Mouse (Mus musculus): Measurements from ENCODE around the gene Hist2h4. TPM values are rescaled to one million over a fixed set of nuclear protein-coding genes. Genes with fewer than 3 reads are reported as not detected.

Hist2h4 gene
- 1 to 10 TPM; 1.3 to 1.4 TPM for polyA plus RNA-seq (2017; shearing (Covaris generic))

DNA sequence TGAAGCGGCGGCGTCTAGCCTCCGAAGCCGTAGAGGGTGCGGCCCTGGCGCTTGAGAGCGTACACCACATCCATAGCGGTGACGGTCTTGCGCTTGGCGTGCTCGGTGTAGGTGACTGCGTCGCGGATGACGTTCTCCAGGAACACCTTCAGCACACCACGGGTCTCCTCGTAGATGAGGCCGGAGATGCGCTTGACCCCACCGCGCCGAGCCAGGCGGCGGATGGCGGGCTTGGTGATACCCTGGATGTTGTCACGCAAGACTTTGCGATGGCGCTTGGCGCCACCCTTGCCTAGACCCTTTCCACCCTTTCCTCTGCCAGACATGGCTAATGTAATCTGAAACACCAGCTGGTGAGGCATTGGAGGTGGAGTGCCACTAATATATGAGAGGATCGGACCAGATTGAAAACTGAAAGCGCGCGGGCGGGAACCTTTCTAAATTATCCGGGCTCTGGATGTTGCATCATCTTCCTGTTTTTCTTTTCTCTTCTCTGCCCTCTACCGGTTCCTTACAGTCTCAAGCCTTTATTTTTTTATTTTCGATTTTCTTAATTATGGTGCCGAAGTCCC is at the start of gene Hist2h4:
Hist2h4 (minus strand) TSS at position 333 of the 572 bp plus-strand sequence.

DNA sequence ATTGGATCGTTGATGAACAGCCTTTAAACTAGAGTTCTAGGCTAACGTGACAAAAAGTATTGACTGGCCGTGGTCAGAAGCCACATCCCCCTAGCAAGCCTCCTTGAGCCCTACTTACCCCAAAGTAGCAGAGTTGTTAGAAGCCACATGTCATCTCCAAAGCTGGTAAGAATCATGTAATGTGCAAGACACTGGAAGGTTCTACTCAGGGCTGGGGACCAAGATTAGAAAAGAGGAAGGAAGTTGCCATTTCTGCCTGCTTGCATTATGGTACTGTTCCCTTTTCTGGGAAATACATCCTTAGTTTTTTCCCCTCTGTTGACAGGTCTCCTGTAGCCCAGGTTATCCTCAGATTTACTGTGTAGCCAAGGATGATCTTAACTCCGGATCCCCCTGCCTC is 30.7 kb upstream of the Hist2h4 start, which contains the start of gene Fcgr1:
Fcgr1 (minus strand) TSS at position 183 of the 400 bp plus-strand sequence.

DNA sequence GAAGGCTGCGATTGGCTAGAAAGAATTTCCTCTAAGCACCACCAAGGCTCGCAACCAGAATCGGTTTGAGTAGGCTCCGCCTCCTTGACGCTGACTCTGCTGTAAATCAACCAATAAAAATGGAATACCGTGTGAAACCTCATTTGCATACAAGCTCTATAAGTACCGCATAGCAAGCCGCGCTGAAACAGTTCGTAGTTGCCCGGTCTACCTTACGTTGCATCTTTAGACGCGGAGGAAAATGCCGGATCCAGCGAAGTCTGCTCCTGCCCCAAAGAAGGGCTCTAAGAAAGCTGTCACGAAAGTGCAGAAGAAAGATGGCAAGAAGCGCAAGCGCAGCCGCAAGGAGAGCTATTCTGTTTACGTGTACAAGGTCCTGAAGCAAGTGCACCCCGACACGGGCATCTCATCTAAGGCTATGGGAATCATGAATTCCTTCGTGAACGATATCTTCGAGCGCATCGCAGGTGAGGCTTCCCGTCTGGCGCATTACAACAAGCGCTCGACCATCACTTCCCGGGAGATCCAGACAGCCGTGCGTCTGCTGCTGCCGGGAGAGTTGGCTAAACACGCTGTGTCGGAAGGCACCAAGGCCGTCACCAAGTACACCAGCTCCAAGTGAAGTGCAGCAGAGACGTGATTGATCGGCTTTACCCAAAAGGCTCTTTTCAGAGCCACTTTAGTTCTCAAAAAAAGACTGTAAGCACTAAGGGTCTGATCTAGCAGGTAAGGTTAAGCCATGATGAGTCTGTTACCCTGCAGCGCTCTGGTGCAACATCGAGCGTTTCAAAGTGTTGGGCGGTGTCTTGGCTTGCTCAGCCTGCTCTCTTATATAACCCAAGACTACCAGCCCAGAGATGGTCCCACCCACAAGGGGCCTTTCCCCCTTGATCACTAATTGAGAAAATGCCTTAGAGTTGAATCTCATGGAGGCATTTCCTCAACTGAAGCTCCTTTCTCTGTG is 6.7 kb upstream of the Hist2h4 start, which contains the start of gene Hist2h2bb:
Hist2h2bb (plus strand) TSS at position 242 of the 964 bp plus-strand sequence.

DNA sequence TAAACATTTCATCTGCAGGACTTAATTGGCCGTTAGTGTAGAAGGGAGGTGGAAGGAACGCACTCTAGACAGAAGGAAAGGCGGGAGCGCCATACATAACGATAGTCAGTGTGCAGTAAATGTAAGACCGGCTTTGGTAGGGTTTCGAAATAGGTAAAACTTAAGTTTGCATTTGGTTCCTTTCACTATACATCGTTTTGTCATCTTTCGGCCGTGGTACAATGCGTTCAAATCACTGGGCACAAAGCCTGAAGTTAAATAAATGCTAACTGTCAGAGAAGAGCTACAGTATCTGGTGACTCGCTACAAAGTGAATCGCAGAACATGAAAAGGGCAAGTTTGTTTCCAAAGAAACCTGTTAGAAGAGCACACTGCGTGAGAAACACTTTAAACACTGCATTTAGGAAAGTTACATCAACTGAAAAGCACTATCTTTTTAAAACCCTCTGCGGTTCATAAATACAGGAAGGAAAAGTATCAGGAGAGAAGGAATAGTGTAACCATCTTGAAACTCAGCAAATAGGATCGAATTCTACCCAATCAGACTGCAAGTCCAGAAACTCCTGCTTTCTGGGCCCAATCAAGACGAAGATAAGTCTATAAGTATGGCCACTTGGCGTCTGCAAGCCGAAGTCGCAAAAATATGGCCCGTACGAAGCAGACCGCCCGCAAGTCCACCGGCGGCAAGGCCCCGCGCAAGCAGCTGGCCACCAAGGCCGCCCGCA is 5.1 kb upstream of the Hist2h4 start, which contains the start of gene Hist2h3b:
Hist2h3b (plus strand) TSS at position 604 of the 725 bp plus-strand sequence.

DNA sequence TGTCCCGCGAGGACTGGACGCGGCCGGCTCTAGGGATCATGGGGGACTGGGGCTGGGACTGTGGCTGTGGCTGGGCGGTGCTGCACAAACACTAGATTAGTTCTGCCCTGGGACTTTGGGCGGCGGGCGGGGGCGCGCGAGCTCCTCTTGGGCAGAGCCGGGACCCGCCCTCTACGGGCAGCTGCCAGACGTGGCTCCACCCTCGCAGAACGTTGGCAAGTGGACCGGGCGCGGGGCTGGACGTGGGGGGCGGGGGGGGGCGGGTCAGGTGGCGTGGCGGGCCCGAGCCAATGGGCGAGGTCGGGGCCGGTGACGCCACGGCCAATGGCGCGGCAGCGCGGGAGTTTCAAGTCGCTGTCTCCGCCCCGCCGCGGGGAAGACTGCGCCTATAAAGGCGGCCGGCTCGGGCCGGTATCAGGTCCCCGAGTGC is 16.7 kb downstream of the Hist2h4 start, which contains the start of gene Hist2h3c1:
Hist2h3c1 (plus strand) TSS at position 259 of the 430 bp plus-strand sequence.

DNA sequence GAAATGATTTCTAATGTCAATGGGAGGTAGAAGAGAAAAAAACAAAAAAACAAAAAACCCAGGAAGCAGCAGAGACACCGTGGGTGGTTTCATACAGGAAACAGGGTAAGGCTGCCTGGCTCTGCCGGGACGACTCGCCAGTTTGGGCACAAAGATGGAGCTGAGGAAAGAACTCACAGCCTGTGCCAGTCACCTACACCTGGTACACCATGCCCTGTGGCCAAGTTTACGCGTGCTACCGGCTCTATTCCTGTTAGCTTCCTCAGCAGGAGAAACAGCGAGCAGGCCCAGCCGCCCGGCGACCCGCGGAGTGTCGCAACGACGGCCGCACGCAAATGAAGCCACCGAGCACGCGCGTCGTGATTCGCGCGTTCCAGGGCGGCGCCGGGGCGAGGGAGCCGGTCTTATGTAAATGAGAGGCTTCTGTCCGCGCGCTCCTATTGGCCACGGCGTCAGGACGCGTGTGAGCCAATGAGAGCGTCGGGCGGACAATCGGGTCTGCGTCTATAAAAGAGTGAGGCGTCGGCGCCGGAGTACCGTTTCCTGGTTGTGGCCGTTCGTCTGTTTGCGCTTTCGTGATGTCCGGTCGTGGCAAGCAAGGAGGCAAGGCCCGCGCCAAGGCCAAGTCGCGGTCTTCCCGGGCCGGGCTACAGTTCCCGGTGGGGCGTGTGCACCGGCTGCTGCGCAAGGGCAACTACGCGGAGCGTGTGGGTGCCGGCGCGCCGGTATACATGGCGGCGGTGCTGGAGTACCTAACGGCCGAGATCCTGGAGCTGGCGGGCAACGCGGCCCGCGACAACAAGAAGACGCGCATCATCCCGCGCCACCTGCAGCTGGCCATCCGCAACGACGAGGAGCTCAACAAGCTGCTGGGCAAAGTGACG is 17.9 kb downstream of the Hist2h4 start, which contains the start of gene Hist2h2aa1:
Hist2h2aa1 (plus strand) TSS at position 495 of the 884 bp plus-strand sequence.

DNA sequence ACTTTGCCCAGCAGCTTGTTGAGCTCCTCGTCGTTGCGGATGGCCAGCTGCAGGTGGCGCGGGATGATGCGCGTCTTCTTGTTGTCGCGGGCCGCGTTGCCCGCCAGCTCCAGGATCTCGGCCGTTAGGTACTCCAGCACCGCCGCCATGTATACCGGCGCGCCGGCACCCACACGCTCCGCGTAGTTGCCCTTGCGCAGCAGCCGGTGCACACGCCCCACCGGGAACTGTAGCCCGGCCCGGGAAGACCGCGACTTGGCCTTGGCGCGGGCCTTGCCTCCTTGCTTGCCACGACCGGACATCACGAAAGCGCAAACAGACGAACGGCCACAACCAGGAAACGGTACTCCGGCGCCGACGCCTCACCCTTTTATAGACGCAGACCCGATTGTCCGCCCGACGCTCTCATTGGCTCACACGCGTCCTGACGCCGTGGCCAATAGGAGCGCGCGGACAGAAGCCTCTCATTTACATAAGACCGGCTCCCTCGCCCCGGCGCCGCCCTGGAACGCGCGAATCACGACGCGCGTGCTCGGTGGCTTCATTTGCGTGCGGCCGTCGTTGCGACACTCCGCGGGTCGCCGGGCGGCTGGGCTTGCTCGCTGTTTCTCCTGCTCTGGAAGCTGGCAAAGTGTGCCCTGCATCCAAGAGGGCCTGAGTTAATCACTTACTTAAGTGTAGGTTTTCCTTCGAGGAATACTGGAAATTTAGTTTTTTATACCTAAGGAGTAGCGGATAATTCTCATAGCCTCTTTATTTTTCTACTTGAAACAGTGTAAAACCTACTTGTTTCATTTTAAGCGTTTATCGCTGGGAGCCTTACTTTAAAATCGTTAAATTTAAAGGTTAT is 22.9 kb downstream of the Hist2h4 start, which contains the start of gene Hist2h2aa2:
Hist2h2aa2 (minus strand) TSS at position 328 of the 850 bp plus-strand sequence.

DNA sequence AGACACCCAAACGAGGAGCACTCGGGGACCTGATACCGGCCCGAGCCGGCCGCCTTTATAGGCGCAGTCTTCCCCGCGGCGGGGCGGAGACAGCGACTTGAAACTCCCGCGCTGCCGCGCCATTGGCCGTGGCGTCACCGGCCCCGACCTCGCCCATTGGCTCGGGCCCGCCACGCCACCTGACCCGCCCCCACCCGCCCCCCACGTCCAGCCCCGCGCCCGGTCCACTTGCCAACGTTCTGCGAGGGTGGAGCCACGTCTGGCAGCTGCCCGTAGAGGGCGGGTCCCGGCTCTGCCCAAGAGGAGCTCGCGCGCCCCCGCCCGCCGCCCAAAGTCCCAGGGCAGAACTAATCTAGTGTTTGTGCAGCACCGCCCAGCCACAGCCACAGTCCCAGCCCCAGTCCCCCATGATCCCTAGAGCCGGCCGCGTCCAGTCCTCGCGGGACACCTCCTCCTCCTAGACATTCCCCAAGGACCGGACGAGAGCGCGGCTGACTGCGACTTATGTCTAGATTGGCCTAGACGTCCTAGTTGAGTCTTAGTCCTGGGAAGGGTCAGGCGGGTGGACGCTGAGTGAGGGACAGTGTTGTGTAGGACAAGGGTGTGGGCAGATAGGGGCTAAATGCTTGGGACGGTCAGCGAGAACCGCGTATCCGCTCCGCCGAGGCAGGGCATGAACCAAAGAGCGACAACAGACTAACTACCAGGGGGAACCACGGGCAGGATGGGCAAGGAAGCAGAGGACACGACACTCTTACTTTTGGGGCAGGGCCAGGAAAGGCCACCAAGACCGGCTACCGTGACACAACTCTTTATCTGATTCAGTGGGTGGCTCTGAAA is 23.9 kb downstream of the Hist2h4 start, which contains the start of gene Hist2h3c2:
Hist2h3c2 (minus strand) TSS at position 174 of the 840 bp plus-strand sequence.

DNA sequence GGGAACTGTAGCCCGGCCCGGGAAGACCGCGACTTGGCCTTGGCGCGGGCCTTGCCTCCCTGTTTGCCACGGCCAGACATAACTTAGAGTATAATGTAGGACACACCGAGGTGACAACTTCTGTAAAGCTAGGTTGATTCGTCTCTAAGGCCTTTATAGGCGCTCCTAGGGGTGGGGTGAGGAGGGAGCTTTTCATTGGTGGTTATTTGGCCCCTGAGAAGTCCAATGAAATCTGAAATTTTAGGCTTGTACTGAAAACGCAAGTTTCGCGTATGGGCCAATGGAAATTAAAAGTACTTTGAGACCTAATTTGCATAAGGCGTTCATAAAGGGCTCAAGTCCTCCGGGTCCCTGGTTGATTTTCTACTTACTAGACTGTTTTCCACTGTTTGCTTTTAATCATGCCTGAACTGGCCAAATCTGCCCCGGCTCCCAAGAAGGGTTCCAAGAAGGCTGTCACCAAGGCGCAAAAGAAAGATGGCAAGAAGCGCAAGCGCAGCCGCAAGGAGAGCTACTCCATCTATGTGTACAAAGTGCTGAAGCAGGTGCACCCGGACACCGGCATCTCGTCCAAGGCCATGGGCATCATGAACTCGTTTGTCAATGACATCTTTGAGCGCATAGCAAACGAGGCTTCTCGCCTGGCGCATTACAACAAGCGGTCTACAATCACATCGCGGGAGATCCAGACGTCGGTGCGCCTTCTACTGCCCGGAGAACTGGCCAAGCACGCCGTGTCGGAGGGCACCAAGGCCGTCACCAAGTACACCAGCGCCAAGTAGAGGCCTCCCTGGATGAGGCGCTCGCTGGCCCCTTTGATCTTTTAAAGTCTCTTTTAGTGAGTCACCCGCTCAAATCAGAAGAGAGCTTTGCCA is 42.1 kb downstream of the Hist2h4 start, which contains the start of the genes Hist2h2ac and Hist2h2be:
Hist2h2ac (minus strand) TSS at position 116 of the 875 bp plus-strand sequence.
Hist2h2be (plus strand) TSS at position 355 of the 875 bp plus-strand sequence.

DNA sequence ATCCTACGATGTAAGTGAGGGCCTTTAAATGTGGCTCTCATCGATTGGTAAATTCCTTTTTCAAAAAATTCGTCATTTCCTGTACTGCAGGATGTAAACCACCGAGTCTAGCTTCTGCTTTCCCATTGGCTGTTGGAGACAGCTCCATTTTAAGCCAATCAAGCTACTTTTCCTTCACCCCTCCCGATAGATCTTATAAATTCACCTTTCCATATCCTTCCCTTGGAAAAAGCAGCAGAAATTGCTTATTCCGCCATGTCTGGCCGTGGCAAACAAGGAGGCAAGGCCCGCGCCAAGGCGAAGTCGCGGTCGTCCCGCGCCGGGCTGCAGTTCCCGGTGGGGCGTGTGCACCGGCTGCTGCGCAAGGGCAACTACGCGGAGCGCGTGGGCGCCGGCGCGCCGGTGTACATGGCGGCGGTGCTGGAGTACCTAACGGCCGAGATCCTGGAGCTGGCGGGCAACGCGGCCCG is 43.4 kb downstream of the Hist2h4 start, which contains the start of the genes Bola1 and Hist2h2ab:
Bola1 (minus strand) TSS at position 49 of the 470 bp plus-strand sequence.
Hist2h2ab (plus strand) TSS at position 205 of the 470 bp plus-strand sequence.

Other genes starting within 250 kb of the Hist2h4 start
- gene Vps45, start 204.8 kb downstream of the Hist2h4 start, polyA plus RNA-seq (2017; shearing (Covaris generic)) = 10 to 100 TPM; 24.6 to 40.2 TPM
- gene Otud7b, start 158.8 kb downstream of the Hist2h4 start, polyA plus RNA-seq (2017; shearing (Covaris generic)) = 10 to 100 TPM; 12.6 to 13.5 TPM
- gene Mtmr11, start 101.3 kb downstream of the Hist2h4 start, polyA plus RNA-seq (2017; shearing (Covaris generic)) = 1 to 10 TPM; 2.7 to 3.0 TPM
- gene Sf3b4, start 91.0 kb downstream of the Hist2h4 start, polyA plus RNA-seq (2017; shearing (Covaris generic)) = 100 to 1,000 TPM; 137 to 149 TPM
- gene Sv2a, start 82.2 kb downstream of the Hist2h4 start, polyA plus RNA-seq (2017; shearing (Covaris generic)) = 1 to 10 TPM; 3.1 to 4.0 TPM
- gene Bola1, start 43.6 kb downstream of the Hist2h4 start, polyA plus RNA-seq (2017; shearing (Covaris generic)) = 10 to 100 TPM; 21.5 to 30.7 TPM
- gene Hist2h2ab, start 43.4 kb downstream of the Hist2h4 start, polyA plus RNA-seq (2017; shearing (Covaris generic)) = 1 to 10 TPM; 1.1 to 1.6 TPM
- 10 to 100 TPM in 1 of 2 experiments, 1 to 10 TPM in 1; 6.4 to 10.1 TPM for gene Hist2h2ac, start 42.4 kb downstream of the Hist2h4 start, polyA plus RNA-seq (2017; shearing (Covaris generic))
- 1 to 10 TPM; 5.0 to 5.9 TPM for gene Hist2h2be, start 42.2 kb downstream of the Hist2h4 start, polyA plus RNA-seq (2017; shearing (Covaris generic))
- under 1 TPM in 1 of 2 experiments, not detected in 1; 0.25 TPM for gene Hist2h3c2, start 24.2 kb downstream of the Hist2h4 start, polyA plus RNA-seq (2017; shearing (Covaris generic))
- gene Hist2h2aa2, start 23.0 kb downstream of the Hist2h4 start, polyA plus RNA-seq (2017; shearing (Covaris generic)) = 10 to 100 TPM; 51.7 to 57.6 TPM
- not detected for gene Hist2h2aa1, start 17.8 kb downstream of the Hist2h4 start, polyA plus RNA-seq (2017; shearing (Covaris generic))
- not detected for gene Hist2h3c1, start 16.6 kb downstream of the Hist2h4 start, polyA plus RNA-seq (2017; shearing (Covaris generic))
- 10 to 100 TPM in 1 of 2 experiments, 1 to 10 TPM in 1; 9.4 to 10.6 TPM for gene Hist2h3b, start 5.3 kb upstream of the Hist2h4 start, polyA plus RNA-seq (2017; shearing (Covaris generic))
- 1 to 10 TPM; 4.5 to 6.4 TPM for gene Hist2h2bb, start 6.4 kb upstream of the Hist2h4 start, polyA plus RNA-seq (2017; shearing (Covaris generic))
- 1 to 10 TPM in 1 of 2 experiments, under 1 TPM in 1; 0.92 to 1.8 TPM for gene Fcgr1, start 30.7 kb upstream of the Hist2h4 start, polyA plus RNA-seq (2017; shearing (Covaris generic))
- not detected for gene BC107364, start 189.0 kb upstream of the Hist2h4 start, polyA plus RNA-seq (2017; shearing (Covaris generic))

Data from activated CD4-positive, CD25-positive, alpha-beta regulatory T cell (primary cell).